Mouse (Mus musculus): ENCODE results near the gene Susd2. TPM values are rescaled to one million over a fixed set of nuclear protein-coding genes. Genes with fewer than 3 reads are reported as not detected.

Susd2 gene
- polyA plus RNA-seq, 1 experiment from 2014 or later: 2.0 TPM

Other genes with a start within 250 kb of the Susd2 start
- 0.07 and 0.26 TPM in 2 replicates for gene Upb1, start 242.9 kb downstream of the Susd2 start, polyA plus RNA-seq (2016; fragmentation: Nextera tagmentation; extraction: Ambion mirVana)
- gene Snrpd3, start 126.5 kb downstream of the Susd2 start, polyA plus RNA-seq (2016; fragmentation: Nextera tagmentation; extraction: Ambion mirVana): 174 and 182 TPM in 2 replicates
- gene Gucd1, start 126.0 kb downstream of the Susd2 start, polyA plus RNA-seq (2016; fragmentation: Nextera tagmentation; extraction: Ambion mirVana): 28.0 and 29.3 TPM in 2 replicates
- gene Lrrc75b, start 83.7 kb downstream of the Susd2 start, polyA plus RNA-seq (2016; fragmentation: Nextera tagmentation; extraction: Ambion mirVana): 10.0 and 10.3 TPM in 2 replicates
- 1.0 and 1.2 TPM in 2 replicates for gene Ggt1, start 82.4 kb downstream of the Susd2 start, polyA plus RNA-seq (2016; fragmentation: Nextera tagmentation; extraction: Ambion mirVana)
- gene Ggt5, start 54.7 kb downstream of the Susd2 start, polyA plus RNA-seq (2016; fragmentation: Nextera tagmentation; extraction: Ambion mirVana): 1.0 and 1.7 TPM in 2 replicates
- 46.3 and 49.2 TPM in 2 replicates for gene Cabin1, start 120.3 kb upstream of the Susd2 start, polyA plus RNA-seq (2016; fragmentation: Nextera tagmentation; extraction: Ambion mirVana)
- 82.1 and 83.0 TPM in 2 replicates for gene Ddt, start 129.4 kb upstream of the Susd2 start, polyA plus RNA-seq (2016; fragmentation: Nextera tagmentation; extraction: Ambion mirVana)
- not detected in 2 replicates for gene Gm20441, start 136.9 kb upstream of the Susd2 start, polyA plus RNA-seq (2016; fragmentation: Nextera tagmentation; extraction: Ambion mirVana)
- gene Gstt3, start 137.4 kb upstream of the Susd2 start, polyA plus RNA-seq (2016; fragmentation: Nextera tagmentation; extraction: Ambion mirVana): 1.3 and 2.4 TPM in 2 replicates
- gene Gstt1, start 154.6 kb upstream of the Susd2 start, polyA plus RNA-seq (2016; fragmentation: Nextera tagmentation; extraction: Ambion mirVana): 5.3 and 7.0 TPM in 2 replicates
- not detected in 2 replicates for gene Gstt4, start 178.5 kb upstream of the Susd2 start, polyA plus RNA-seq (2016; fragmentation: Nextera tagmentation; extraction: Ambion mirVana)
- gene Gstt2, start 193.4 kb upstream of the Susd2 start, polyA plus RNA-seq (2016; fragmentation: Nextera tagmentation; extraction: Ambion mirVana): 7.7 and 7.9 TPM in 2 replicates
- 1,213 and 1,289 TPM in 2 replicates for gene Mif, start 216.2 kb upstream of the Susd2 start, polyA plus RNA-seq (2016; fragmentation: Nextera tagmentation; extraction: Ambion mirVana)
- 1.8 and 2.4 TPM in 2 replicates for gene Derl3, start 249.4 kb upstream of the Susd2 start, polyA plus RNA-seq (2016; fragmentation: Nextera tagmentation; extraction: Ambion mirVana)